Mouse (Mus musculus) adrenal gland, postnatal 36 days (tissue): ENCODE measurements at regions not wholly inside any gene's neighbourhood (a gene's known extent, or its start where the extent isn't known, plus 50 kb on each side); places are given as distances from the start of the nearest gene placed in this dataset.
A peak's percentile ranks its signal among the peaks of the same experiment; 100 is the strongest.

Experiments
- DNase-seq, 2 experiments: peaks; one replicate each; pipeline ENCODE4 v3.0.0; 2021; ENCODE audit warnings: mixed read lengths in 1 of 2

- no peak for DNase-seq
Observed at GRCm38 (mm10) chr3:127995678-127996077, 99.6 kb upstream of the Fam241a start.

DNA sequence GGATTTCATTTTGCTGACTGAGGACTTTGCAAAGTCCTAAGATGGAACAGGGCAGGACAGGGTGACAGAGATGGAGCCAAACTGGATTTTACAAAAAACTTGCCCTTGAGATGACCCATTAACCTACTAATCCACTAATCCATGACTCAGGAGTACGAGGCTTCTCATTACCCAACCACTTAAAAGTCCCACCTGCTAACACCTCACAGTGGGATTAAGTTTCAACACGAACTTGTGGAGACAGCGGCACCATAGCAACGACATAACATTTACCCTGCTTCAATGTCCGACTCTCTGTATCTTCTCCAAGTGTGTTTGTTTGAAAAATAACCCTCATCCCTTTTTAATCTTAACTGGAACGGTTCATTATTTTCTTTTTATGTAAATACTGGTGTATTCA is 91.5 kb upstream of the Fam241a start:
- DNase-seq: no peak

GRCm38 (mm10) chr3:127985165-127985564 is 89.0 kb upstream of the Fam241a start:
- DNase-seq: no peak

GRCm38 (mm10) chr3:127977240-127977639 is 81.1 kb upstream of the Fam241a start:
- no peak for DNase-seq

DNA sequence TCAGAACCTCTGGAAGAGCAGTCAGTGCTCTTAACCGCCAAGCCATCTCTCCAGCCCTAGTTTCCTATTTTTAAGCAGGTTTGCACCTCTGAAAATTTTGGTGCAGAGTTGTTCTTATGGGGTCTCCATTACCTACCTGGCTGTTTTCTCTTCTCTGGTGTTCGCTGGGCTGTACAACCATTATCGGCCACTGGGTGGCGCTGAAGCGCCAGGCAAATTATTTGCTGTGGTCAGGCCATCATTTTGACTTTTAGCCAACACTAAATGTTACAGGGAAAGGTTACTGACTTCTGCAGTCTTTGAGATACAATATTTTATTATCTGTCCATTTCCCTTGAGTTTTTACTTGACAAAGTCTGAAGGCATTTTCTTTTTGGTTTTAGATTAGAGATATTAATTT is 74.8 kb upstream of the Fam241a start:
- peak; percentile 78 for DNase-seq

GRCm38 (mm10) chr3:127967170-127967569 is 71.0 kb upstream of the Fam241a start:
- no peak for DNase-seq

DNA sequence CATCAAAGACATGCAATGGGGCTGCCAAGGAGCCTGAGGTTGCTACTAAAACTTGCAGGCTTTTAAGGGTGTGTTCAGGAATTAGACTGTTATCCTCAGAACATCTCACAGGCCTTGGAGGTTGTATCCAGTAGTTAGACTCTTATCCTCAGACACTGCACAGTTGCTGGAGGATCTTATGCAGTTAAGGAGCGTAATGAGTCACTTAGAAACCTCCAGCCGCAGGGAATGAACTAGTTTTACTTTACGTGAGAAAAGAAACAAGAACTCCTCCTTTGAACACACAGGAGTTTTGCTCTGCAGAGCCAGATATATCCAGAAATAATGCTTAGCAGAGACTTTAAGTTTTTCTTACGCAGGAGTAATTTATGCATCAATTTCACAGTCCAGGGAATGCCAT is 70.1 kb upstream of the Fam241a start:
- no peak for DNase-seq

DNA sequence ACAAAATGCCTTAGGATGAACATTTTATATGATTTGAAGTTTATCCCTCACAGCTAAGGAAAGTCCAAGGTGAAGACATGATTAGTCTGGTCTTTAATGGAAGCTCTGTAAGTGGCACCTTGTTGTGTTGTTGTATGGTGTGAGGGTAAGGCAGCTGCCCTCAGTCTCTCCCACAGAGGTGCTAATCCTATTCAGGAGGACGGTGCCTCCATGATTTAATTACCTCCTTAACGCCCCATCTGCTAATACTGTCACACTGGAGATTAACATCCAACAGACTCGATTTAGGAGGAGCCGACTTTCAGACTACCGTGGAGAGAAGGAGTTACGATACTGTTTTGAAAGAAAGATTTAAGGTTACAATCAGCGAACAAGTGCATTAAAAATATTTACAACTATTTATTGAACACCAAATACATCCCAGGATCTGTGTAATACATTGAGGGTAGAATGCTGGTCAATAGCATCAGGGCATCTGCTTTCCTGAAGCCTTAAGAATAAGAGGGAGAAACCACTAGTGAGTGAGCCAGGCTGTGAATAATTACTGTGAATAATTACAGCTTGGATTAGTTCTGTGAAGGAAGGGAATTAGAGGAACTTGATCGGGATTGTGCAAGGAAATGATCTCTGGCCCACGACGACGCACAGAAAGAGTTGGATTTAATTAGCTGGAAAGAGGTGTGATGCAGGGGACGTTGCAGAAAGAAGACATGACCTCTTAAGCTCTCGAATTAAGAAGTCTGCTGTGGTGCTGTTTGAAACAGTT is 63.0 kb upstream of the Fam241a start:
- no peak for DNase-seq

DNA sequence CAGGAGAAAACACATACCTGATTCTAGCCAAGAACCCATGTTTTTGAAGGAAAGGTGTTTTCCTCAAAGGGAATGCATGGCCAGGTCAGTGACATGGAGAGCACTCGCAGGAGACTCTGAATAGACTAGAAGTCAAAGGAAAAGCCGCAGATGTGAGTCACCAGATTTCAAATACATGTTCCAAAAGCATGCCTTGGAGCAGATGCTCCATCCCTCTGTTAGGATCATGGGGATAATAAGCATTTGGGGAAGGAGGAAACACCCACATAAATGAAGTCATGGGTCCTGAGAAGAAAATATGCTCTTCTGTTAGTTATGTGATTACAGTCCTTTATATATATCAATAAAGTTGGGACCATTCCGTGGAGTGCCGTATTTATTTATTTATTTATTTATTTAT is 58.7 kb upstream of the Fam241a start:
- DNase-seq: no peak

DNA sequence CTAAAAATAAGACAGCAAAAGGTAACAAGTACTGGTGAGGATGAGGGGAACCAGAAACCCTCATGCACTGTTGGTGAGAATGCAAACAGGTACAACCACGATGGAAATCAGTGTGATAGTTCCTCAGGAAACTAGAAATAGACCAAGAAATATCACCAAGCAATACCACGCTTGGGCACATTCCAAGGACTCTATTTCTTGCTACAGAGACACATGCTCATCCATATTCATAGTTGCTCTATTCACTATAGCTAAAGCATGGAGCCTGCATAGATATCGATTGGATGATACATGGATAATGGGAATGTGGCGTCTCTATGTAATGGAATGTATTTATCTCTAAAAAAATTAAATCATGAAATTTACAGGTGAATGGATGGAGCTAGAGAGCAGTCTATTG is 57.5 kb upstream of the Fam241a start:
- DNase-seq: no peak

DNA sequence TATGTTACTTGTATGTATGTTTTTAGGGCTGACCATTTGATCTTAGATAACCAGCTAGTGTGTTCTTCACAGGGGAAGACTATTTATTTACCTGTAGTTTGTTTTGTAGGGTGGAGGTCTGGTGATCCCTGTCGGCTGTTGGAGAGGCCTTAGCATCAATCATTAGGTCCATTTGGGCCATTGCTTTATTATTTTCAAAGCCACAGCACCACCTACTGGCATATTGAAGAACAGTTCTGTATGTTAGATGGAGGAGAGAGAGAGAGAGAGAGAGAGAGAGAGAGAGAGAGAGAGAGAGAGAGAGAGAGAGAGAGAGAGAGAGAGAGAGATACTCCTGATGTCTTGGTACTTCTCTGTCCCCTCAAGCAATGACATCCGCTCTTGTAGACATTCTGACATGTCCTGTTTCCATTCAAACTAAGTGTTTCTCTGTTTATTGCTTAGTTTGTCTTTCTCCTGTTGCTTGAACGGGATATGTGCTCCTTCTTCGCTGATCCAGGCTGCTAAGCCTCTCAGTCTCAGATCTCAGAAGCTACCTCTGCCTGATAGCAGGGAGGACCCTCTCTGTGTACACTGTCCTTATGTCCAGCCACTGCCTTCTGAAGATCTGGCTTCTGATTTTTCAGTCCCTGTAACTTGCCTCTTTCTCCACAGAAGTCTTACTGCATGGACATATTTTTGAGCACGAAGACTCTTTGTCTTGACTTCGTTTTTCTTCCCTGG is 52.9 kb upstream of the Fam241a start:
- peak in 1 of 2 experiments; percentile 39 for DNase-seq

- DNase-seq: peak in 1 of 2 experiments; percentile 4
Observed at GRCm38 (mm10) chr3:127948326-127948725, 52.2 kb upstream of the Fam241a start.
